Mouse (Mus musculus) heart, embryonic 10.5 days (tissue): ENCODE data around the gene Erich4. TPM values are rescaled to one million over a fixed set of nuclear protein-coding genes. Genes with fewer than 3 reads are reported as not detected.

Experiments
- DNase-seq: peaks from one replicate; pipeline ENCODE4 v3.0.0-alpha.2; 2017; ENCODE audit warnings: low spot score
- H3K27ac ChIP-seq: fragments of 300-500 bp; sonication (generic); 2 replicates; pipeline ENCODE4 v1.5.1; 2016; ENCODE audit warnings: mild to moderate bottlenecking
- H3K27me3 ChIP-seq: fragments of 300-500 bp; sonication (generic); 2 replicates; pipeline ENCODE4 v1.6.1; 2016; ENCODE audit warnings: mild to moderate bottlenecking; ENCODE audit not compliant: poor library complexity, insufficient read depth, severe bottlenecking
- H3K36me3 ChIP-seq: fragments of 300-500 bp; sonication (generic); 2 replicates; pipeline ENCODE4 v1.6.1; 2016; ENCODE audit warnings: mild to moderate bottlenecking, moderate library complexity
- H3K4me1 ChIP-seq: fragments of 300-500 bp; sonication (generic); 2 replicates; pipeline ENCODE4 v1.6.1; 2016; ENCODE audit warnings: mild to moderate bottlenecking
- H3K4me3 ChIP-seq: fragments of 300-500 bp; sonication (generic); 2 replicates; pipeline ENCODE4 v1.5.1; 2016; ENCODE audit warnings: mild to moderate bottlenecking, moderate library complexity
- H3K9me3 ChIP-seq: fragments of 300-500 bp; sonication (generic); 2 replicates; pipeline ENCODE4 v1.6.1; 2016; ENCODE audit warnings: mild to moderate bottlenecking, moderate library complexity
- WGBS: fragments of 180-500 bp; shearing (Covaris S2); methylation state at CpG from one replicate; pipeline ENCODE4 v1.1.7; 2016; 5-methylcytosine and 5-hydroxymethylcytosine counted together
- polyA plus RNA-seq: library from polyadenylated mRNA; unstranded; fragments of >200 nt; fragmentation: Nextera tagmentation; extraction: Ambion mirVana; gene quantifications from 2 replicates; pipeline ENCODE4 v1.2.1, GENCODE M21; 2016

Erich4 gene
- polyA plus RNA-seq, 1 experiment from 2014 or later, result not detected

DNA sequence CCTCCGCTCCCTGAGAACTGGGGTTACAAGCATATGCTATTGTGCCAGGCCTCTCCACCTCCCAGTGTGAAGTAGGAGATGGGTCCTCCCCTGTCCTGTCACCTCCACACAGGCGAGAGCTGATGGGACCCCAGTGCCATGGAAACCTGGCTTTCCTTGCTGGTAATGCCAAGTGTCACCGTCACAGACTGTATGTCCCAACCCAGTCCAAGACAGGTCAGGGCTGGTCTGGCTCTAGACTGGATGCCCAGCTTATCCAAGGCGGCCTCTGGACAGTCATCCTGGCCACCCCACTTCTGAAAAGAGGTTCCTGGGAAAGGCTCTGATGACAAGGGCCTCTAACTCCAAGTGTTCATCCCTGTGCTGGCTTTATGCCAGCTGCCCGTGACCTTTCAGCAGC, 21.4 kb upstream of the Erich4 start:
- H3K36me3 ChIP-seq, result peaks cover 34% of the 10 kb centered on the region
- H3K27ac ChIP-seq, result no peak overlapping the region
- whole genome bisulfite sequencing, result 80% methylated on average over 5 of the region's 5 CpGs
- peaks cover 36% of the 10 kb centered on the region for H3K4me1 ChIP-seq
- H3K4me3 ChIP-seq, result no peak overlapping the region
- no peak for DNase-seq
- no peaks in the 10 kb centered on the region for H3K9me3 ChIP-seq
- H3K27me3 ChIP-seq, result no peaks in the 10 kb centered on the region

GRCm38 (mm10) chr7:25636373-25636772, 20.7 kb upstream of the Erich4 start:
- Histone ChIP-seq H3K4me1 (peaks cover 36% of the 10 kb centered on the region), H3K9me3 (no peaks in the 10 kb centered on the region), H3K27me3 (no peaks in the 10 kb centered on the region), H3K36me3 (peaks cover 32% of the 10 kb centered on the region), H3K27ac (no peak overlapping the region), H3K4me3 (no peak overlapping the region)
- WGBS, result 35% methylated on average over 3 of the region's 3 CpGs
- no peak for DNase-seq

DNA sequence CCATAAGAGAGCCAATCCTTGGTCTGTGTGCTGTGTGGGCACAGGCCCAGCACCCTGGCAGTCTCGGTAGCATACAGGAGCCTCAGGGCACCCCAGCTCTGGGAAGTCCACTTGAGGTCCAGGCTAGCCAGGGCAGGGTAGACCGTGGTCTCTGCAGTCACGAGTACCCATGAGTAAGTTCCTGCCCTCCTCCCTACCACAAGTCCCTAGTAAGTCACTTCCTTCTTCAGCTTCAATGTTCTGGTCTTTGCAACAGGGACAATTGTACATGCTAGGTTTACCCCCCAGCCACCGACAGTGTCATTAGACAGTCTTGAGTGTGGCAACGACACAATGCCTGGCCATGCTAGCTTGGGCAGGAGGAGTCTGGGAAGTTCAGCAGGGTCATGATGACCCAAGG, 17.0 kb upstream of the Erich4 start:
- H3K27ac ChIP-seq, result no peak overlapping the region
- H3K4me3 ChIP-seq, result no peak overlapping the region
- DNase-seq, result no peak
- H3K27me3 ChIP-seq, result 0 out of 2 replicates have a peak, but pooled peaks cover 9% of the 10 kb centered on the region
- H3K9me3 ChIP-seq, result no peaks in the 10 kb centered on the region
- peaks cover 35% of the 10 kb centered on the region for H3K4me1 ChIP-seq
- peaks cover 46% of the 10 kb centered on the region for H3K36me3 ChIP-seq
- 85% methylated on average over 5 of the region's 5 CpGs for WGBS

DNA sequence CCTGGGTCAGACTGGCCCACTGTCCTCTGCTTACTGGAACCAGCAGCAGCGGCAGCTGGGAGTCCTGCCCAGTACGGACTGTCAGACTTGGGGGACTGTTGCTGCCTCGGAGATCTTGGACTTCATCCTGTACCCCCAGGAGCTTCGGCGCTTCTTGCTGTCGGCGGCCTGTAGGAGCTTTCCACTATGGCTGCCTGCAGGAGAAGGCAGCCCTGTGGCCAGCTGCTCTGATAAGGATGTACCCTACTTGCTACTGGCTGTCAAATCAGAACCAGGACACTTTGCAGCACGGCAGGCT, 12.6 kb upstream of the Erich4 start:
- DNase-seq, result no peak
- H3K36me3 ChIP-seq, result peaks cover 60% of the 10 kb centered on the region
- 0 out of 2 replicates have a peak, but pooled peaks cover 9% of the 10 kb centered on the region for H3K27me3 ChIP-seq
- H3K4me1 ChIP-seq, result peaks cover 43% of the 10 kb centered on the region
- H3K4me3 ChIP-seq, result peak overlapping the region; percentile 63
- H3K9me3 ChIP-seq, result no peaks in the 10 kb centered on the region
- WGBS, result 45% methylated on average over 8 of the region's 8 CpGs
- peak overlapping the region; percentile 74 for H3K27ac ChIP-seq

DNA sequence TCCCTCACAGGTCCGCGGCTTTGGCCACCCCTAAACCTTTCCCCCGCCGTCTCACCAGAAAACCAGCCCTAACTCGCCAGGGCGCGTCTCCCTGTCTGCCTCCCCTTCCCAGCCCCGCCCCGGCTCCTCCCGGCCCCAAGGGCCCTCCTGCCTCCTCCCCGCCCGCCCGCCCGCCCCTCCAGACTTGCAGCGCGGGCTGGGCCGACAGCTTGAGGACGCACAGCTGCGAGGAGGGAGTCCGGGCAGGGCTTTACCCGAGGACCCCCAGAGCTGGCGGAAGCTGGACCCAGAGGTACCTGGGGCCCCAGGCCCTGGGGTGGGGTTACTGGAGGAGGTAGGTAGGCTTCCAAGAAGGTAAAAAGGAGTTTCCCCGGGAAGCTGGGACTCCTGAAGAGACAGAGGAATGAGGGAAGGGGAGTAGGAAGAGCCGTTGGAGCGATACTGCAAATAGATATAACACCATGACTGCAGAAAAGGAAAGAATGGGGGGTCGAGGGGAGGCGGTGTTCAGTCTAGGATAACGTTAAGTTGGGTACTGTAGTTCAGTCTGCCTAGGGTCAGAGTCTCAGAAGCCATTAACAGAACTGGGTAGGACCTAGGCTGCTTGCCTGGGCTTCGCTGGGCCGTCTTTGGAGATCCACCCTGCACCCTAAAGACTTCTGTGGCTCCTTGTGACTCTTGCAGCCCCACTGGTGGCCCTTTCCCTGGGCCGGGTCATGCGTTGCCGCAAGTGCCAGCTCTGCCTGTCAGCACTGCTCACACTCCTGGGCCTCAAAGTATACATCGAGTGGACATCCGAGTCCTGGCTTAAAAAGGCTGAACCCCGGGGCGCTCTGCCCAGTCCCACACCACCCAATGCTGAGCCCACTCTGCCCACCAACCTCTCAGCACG, 12.0 kb upstream of the Erich4 start:
- H3K4me1 ChIP-seq, result peaks cover 41% of the 10 kb centered on the region
- DNase-seq, result peak; percentile 87
- H3K27ac ChIP-seq, result peak overlapping the region; percentile 74
- 12% methylated on average over 38 of the region's 38 CpGs for WGBS
- H3K4me3 ChIP-seq, result peak overlapping the region; percentile 63
- peaks cover 58% of the 10 kb centered on the region for H3K36me3 ChIP-seq
- H3K9me3 ChIP-seq, result no peaks in the 10 kb centered on the region
- 0 out of 2 replicates have a peak, but pooled peaks cover 9% of the 10 kb centered on the region for H3K27me3 ChIP-seq

GRCm38 (mm10) chr7:25626509-25627430, 11.1 kb upstream of the Erich4 start, which contains the start of gene B3gnt8:
Gene B3gnt8, plus strand, starts transcription at chr7:25626654.
- H3K36me3 ChIP-seq, result peaks cover 59% of the 10 kb centered on the region
- peak within 1 kb of the TSS; percentile 74 for H3K27ac ChIP-seq

DNA sequence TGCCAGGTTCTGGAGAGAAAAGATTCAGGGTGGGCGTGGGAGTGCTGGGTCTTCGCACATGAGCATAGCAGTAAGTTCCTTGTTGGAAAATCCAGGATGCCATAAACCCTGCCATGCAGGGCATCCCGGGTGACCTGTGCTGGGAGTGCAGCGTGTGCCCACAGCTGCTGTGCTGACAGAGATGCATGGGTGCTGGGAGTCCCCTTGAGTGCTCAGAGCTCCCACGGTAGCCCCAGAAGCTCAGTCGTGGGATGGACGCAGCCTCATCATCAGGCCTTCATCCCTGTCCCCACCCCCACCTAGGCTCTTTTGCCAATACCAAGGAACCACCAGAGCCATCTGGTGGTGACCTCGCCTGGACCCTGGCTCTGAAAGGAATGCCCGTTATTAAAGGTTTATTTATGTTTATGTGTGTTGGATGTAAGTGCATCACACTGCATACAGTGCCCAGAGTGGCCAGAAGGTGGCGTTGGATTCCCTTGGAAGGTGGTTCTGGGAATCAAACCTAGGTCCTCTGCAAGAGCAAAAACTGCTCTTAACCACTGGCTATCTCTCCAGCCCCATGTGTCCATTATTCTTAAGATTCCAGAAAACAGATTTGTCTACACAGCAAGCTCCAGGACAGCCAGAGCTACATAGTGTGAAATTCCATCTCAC, 10.0 kb upstream of the Erich4 start:
- H3K9me3 ChIP-seq, result no peaks in the 10 kb centered on the region
- peaks cover 41% of the 10 kb centered on the region for H3K4me1 ChIP-seq
- 75% methylated on average over 10 of the region's 10 CpGs for WGBS
- peaks cover 63% of the 10 kb centered on the region for H3K36me3 ChIP-seq
- H3K27ac ChIP-seq, result no peak overlapping the region
- H3K4me3 ChIP-seq, result no peak overlapping the region
- DNase-seq, result no peak
- 0 out of 2 replicates have a peak, but pooled peaks cover 9% of the 10 kb centered on the region for H3K27me3 ChIP-seq

More at GRCm38 (mm10) chr7:25626509-25627430, 11.1 kb upstream of the Erich4 start, which contains the start of gene B3gnt8:
- no peaks in the 10 kb centered on the region for H3K9me3 ChIP-seq
- peak within 1 kb of the TSS; percentile 63 for H3K4me3 ChIP-seq
- H3K27me3 ChIP-seq, result 0 out of 2 replicates have a peak, but pooled peaks cover 9% of the 10 kb centered on the region
- 9% methylated on average over 29 of the region's 29 CpGs for WGBS
- peaks cover 41% of the 10 kb centered on the region for H3K4me1 ChIP-seq
- DNase-seq, result no peak

GRCm38 (mm10) chr7:25624851-25625250, 9.2 kb upstream of the Erich4 start:
- H3K27ac ChIP-seq, result 0 out of 2 replicates have a peak overlapping the region, but pooled peaks have one; percentile 26
- H3K9me3 ChIP-seq, result no peaks in the 10 kb centered on the region
- no peak overlapping the region for H3K4me3 ChIP-seq
- peaks cover 56% of the 10 kb centered on the region for H3K36me3 ChIP-seq
- no peak for DNase-seq
- 41% methylated on average over 5 of the region's 5 CpGs for WGBS
- 0 out of 2 replicates have a peak, but pooled peaks cover 9% of the 10 kb centered on the region for H3K27me3 ChIP-seq
- peaks cover 46% of the 10 kb centered on the region for H3K4me1 ChIP-seq

DNA sequence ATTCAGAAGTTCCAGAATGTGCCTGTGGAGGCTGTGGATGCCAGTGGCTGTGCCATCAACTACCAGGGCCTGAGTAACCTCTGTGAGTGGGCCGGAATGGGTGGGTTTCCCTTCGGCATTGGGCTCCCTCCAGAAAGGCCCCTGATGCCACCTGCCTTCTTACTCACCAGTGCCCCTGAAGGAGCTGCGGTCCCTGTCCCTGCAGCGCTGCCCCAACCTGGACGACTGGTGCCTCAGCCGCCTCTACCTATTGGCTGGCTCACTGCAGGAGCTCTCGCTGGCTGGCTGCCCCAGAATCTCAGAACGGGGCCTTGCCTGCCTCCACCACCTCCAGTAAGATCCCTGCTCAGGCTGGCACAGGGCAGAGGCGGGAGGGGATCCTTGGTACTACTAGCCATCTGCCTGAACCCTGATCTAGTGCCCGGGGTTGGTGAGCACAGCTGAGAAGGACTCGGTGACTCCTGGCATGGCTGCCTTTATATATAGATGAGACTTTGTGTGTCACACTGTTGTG, 8.2 kb upstream of the Erich4 start:
- no peak overlapping the region for H3K4me3 ChIP-seq
- peaks cover 47% of the 10 kb centered on the region for H3K4me1 ChIP-seq
- 0 out of 2 replicates have a peak, but pooled peaks cover 4% of the 10 kb centered on the region for H3K27me3 ChIP-seq
- no peaks in the 10 kb centered on the region for H3K9me3 ChIP-seq
- H3K27ac ChIP-seq, result no peak overlapping the region
- no peak for DNase-seq
- H3K36me3 ChIP-seq, result peaks cover 48% of the 10 kb centered on the region
- 89% methylated on average over 11 of the region's 11 CpGs for WGBS

GRCm38 (mm10) chr7:25620751-25621150, 5.1 kb upstream of the Erich4 start:
- Histone ChIP-seq H3K4me1 (peaks cover 17% of the 10 kb centered on the region), H3K9me3 (no peaks in the 10 kb centered on the region), H3K27me3 (no peaks in the 10 kb centered on the region), H3K4me3 (no peak overlapping the region), H3K36me3 (peaks cover 47% of the 10 kb centered on the region), H3K27ac (no peak overlapping the region)
- WGBS, result 89% methylated on average over 11 of the region's 11 CpGs
- DNase-seq, result peak; percentile 31

GRCm38 (mm10) chr7:25620101-25620500, 4.4 kb upstream of the Erich4 start:
- WGBS, result 91% methylated on average over 5 of the region's 5 CpGs

DNA sequence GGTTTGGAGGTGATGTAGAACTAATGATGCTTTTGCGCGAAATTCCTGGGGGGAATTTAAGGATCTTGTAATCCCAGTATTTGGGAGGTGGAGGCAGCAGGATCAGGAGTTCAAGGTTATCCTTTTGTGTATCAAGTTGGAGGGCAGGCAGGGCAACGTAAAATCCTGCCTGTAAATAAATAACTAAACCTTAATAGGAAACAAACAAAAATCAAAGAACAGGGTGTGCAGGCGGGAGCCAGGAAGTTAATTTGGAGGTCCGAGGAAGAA, 4.0 kb upstream of the Erich4 start:
- Histone ChIP-seq H3K27ac (peak overlapping the region; percentile 89), H3K4me1 (peaks cover 9% of the 10 kb centered on the region), H3K36me3 (peaks cover 37% of the 10 kb centered on the region), H3K27me3 (peaks cover 3% of the 10 kb centered on the region; the same call in 1 of the 2 replicates), H3K4me3 (peak overlapping the region; percentile 83), H3K9me3 (no peaks in the 10 kb centered on the region)
- 19% methylated on average over 5 of the region's 5 CpGs for WGBS
- DNase-seq, result no peak

More at GRCm38 (mm10) chr7:25620101-25620500, 4.4 kb upstream of the Erich4 start:
- Histone ChIP-seq H3K4me3 (peak overlapping the region; percentile 83), H3K36me3 (peaks cover 41% of the 10 kb centered on the region), H3K9me3 (no peaks in the 10 kb centered on the region), H3K27me3 (peaks cover 3% of the 10 kb centered on the region; the same call in 1 of the 2 replicates), H3K27ac (no peak overlapping the region), H3K4me1 (peaks cover 14% of the 10 kb centered on the region)
- DNase-seq, result peak; percentile 58
